Mouse (Mus musculus) forebrain, embryonic 14.5 days (tissue): Measurements from ENCODE around the gene Pex6. TPM values are rescaled to one million over a fixed set of nuclear protein-coding genes. Genes with fewer than 3 reads are reported as not detected.
"Not testable (repeated sequence)": the region's sequence is repeated elsewhere in the genome, so short reads cannot be mapped to it uniquely, and the experiment has no call there.

Experiments used
- ATAC-seq: fragments of 200-750 bp; cut with Nextera tagmentation; 2 replicates; pipeline ENCODE4 v1.8.0; 2017; ENCODE audit warnings: mild to moderate bottlenecking, moderate library complexity
- DNase-seq: peaks from one replicate; pipeline ENCODE4 v3.0.0-alpha.2; 2015; ENCODE audit warnings: low spot score
- H3K27ac ChIP-seq: fragments of 300-500 bp; sonication (generic); 2 replicates; pipeline ENCODE4 v1.5.1; 2014; ENCODE audit warnings: low read depth, mild to moderate bottlenecking, control low read depth, low read length, moderate library complexity
- H3K27me3 ChIP-seq: fragments of 300-500 bp; sonication (generic); replicated peaks from 2 replicates; pipeline ENCODE4 v1.6.1; 2014; ENCODE audit warnings: low read length, control low read depth, mixed read lengths; ENCODE audit not compliant: control insufficient read depth, insufficient read depth
- H3K36me3 ChIP-seq: fragments of 300-500 bp; sonication (generic); 2 replicates; pipeline ENCODE4 v1.6.1; 2014; ENCODE audit warnings: low read length, control low read depth; ENCODE audit not compliant: control insufficient read depth, insufficient read depth
- H3K4me1 ChIP-seq: fragments of 300-500 bp; sonication (generic); 2 replicates; pipeline ENCODE4 v1.6.1; 2014; ENCODE audit warnings: antibody characterized with exemption, low read length, control low read depth; ENCODE audit not compliant: control insufficient read depth, insufficient read depth
- H3K4me2 ChIP-seq: fragments of 300-500 bp; sonication (generic); 2 replicates; pipeline ENCODE4 v1.6.1; 2014; ENCODE audit warnings: mild to moderate bottlenecking, control low read depth, low read length
- H3K4me3 ChIP-seq: fragments of 300-500 bp; sonication (generic); 2 replicates; pipeline ENCODE4 v1.5.1; 2014; ENCODE audit warnings: low read depth, low read length, control low read depth
- H3K9ac ChIP-seq: fragments of 300-500 bp; sonication (generic); 2 replicates; pipeline ENCODE4 v1.6.1; 2014; ENCODE audit warnings: mild to moderate bottlenecking, low read length, control low read depth, moderate library complexity
- H3K9me3 ChIP-seq: fragments of 300-500 bp; sonication (generic); replicated peaks from 2 replicates; pipeline ENCODE4 v1.6.1; 2016; ENCODE audit warnings: low read length, control low read depth, mixed read lengths; ENCODE audit not compliant: control insufficient read depth
- WGBS: fragments of 180-500 bp; shearing (Covaris S2); extraction: QIAGEN DNeasy Blood & Tissue Kit; methylation state at CpG from one replicate; pipeline ENCODE4 v1.1.7; 2014; 5-methylcytosine and 5-hydroxymethylcytosine counted together
- polyA plus RNA-seq: library from polyadenylated mRNA; unstranded; fragments of >200 nt; fragmentation: Nextera tagmentation; extraction: Ambion mirVana; gene quantifications from 2 replicates; pipeline ENCODE4 v1.2.1, GENCODE M21; 2014

Pex6 gene
- polyA plus RNA-seq, 1 experiment from 2014 or later, result 17.6 TPM

GRCm38 (mm10) chr17:46751794-46752556, 40.7 kb downstream of the Pex6 start, which contains the start of gene Cnpy3:
TSS of gene Cnpy3 (minus strand) at chr17:46752214.
- Histone ChIP-seq H3K9ac (peak within 1 kb of the TSS; percentile 74), H3K4me1 (peaks cover 13% of the 10 kb centered on the region), H3K27ac (peak within 1 kb of the TSS; percentile 76), H3K27me3 (no peaks in the 10 kb centered on the region), H3K4me2 (peak within 1 kb of the TSS; percentile 79), H3K36me3 (0 out of 2 replicates have a peak, but pooled peaks cover 5% of the 10 kb centered on the region), H3K4me3 (peak within 1 kb of the TSS; percentile 77), H3K9me3 (no peaks in the 10 kb centered on the region)
- peak; percentile 100 for ATAC-seq
- peak; percentile 100 for DNase-seq
- under 1% methylated on average over 57 of the region's 58 CpGs for WGBS

GRCm38 (mm10) chr17:46758753-46759152, 47.5 kb downstream of the Pex6 start:
- DNase-seq, result no peak
- no peaks in the 10 kb centered on the region for H3K4me1 ChIP-seq
- no peaks in the 10 kb centered on the region for H3K9me3 ChIP-seq
- no peak overlapping the region for H3K4me2 ChIP-seq
- WGBS, result 88% methylated on average over 12 of the region's 12 CpGs
- H3K4me3 ChIP-seq, result no peak overlapping the region
- H3K27me3 ChIP-seq, result no peaks in the 10 kb centered on the region
- ATAC-seq, result no peak
- H3K9ac ChIP-seq, result no peak overlapping the region
- H3K36me3 ChIP-seq, result no peaks in the 10 kb centered on the region
- H3K27ac ChIP-seq, result no peak overlapping the region

GRCm38 (mm10) chr17:46763544-46763943, 52.3 kb downstream of the Pex6 start, which contains the start of gene Ptcra:
TSS of gene Ptcra (minus strand) at chr17:46763712.
- Histone ChIP-seq H3K4me3 (no peak within 1 kb of the TSS), H3K36me3 (no peaks in the 10 kb centered on the region), H3K4me2 (no peak within 1 kb of the TSS), H3K9ac (no peak within 1 kb of the TSS), H3K9me3 (no peaks in the 10 kb centered on the region), H3K27me3 (no peaks in the 10 kb centered on the region), H3K4me1 (no peaks in the 10 kb centered on the region), H3K27ac (no peak within 1 kb of the TSS)
- DNase-seq (no peak), ATAC-seq (no peak)
- WGBS, result 55% methylated on average over 2 of the region's 2 CpGs

GRCm38 (mm10) chr17:46764916-46765315, 53.7 kb downstream of the Pex6 start:
- H3K9ac ChIP-seq, DNase-seq, H3K4me2 ChIP-seq, H3K36me3 ChIP-seq, H3K9me3 ChIP-seq, H3K4me1 ChIP-seq, H3K27ac ChIP-seq, ATAC-seq, H3K27me3 ChIP-seq, H3K4me3 ChIP-seq: not testable (repeated sequence)
- WGBS, result 67% methylated on average over 8 of the region's 9 CpGs

GRCm38 (mm10) chr17:46767868-46768267, 56.6 kb downstream of the Pex6 start:
- no peak overlapping the region for H3K4me3 ChIP-seq
- DNase-seq (no peak), ATAC-seq (no peak)
- H3K9ac ChIP-seq, result no peak overlapping the region
- H3K27me3 ChIP-seq, result no peaks in the 10 kb centered on the region
- WGBS, result 60% methylated on average over 8 of the region's 8 CpGs
- H3K9me3 ChIP-seq, result no peaks in the 10 kb centered on the region
- H3K4me1 ChIP-seq, result peaks cover 3% of the 10 kb centered on the region; the same call in 1 of the 2 replicates
- H3K36me3 ChIP-seq, result no peaks in the 10 kb centered on the region
- H3K4me2 ChIP-seq, result no peak overlapping the region
- no peak overlapping the region for H3K27ac ChIP-seq

- Histone ChIP-seq H3K9me3 (no peaks in the 10 kb centered on the region), H3K9ac (no peak overlapping the region), H3K4me1 (peaks cover 14% of the 10 kb centered on the region), H3K27ac (no peak overlapping the region), H3K4me3 (no peak overlapping the region), H3K4me2 (no peak overlapping the region), H3K27me3 (no peaks in the 10 kb centered on the region), H3K36me3 (peaks cover 15% of the 10 kb centered on the region)
- DNase-seq (no peak), ATAC-seq (no peak)
- 90% methylated on average over 11 of the region's 11 CpGs for WGBS
Observed at GRCm38 (mm10) chr17:46770546-46770945, 59.3 kb downstream of the Pex6 start.

- Histone ChIP-seq H3K4me1 (peaks cover 14% of the 10 kb centered on the region), H3K27ac (no peak overlapping the region), H3K27me3 (no peaks in the 10 kb centered on the region), H3K4me3 (no peak overlapping the region), H3K4me2 (no peak overlapping the region), H3K9ac (no peak overlapping the region), H3K36me3 (peaks cover 20% of the 10 kb centered on the region), H3K9me3 (no peaks in the 10 kb centered on the region)
- ATAC-seq (no peak), DNase-seq (peak; percentile 17)
- WGBS, result 83% methylated on average over 4 of the region's 4 CpGs
Observed at GRCm38 (mm10) chr17:46771025-46771424, 59.8 kb downstream of the Pex6 start.

GRCm38 (mm10) chr17:46771616-46772015, 60.4 kb downstream of the Pex6 start:
- H3K27ac ChIP-seq, result peak overlapping the region; percentile 65; the same call in 1 of the 2 replicates
- H3K27me3 ChIP-seq, result no peaks in the 10 kb centered on the region
- H3K4me3 ChIP-seq, result peak overlapping the region; percentile 76
- 68% methylated on average over 17 of the region's 17 CpGs for WGBS
- peak overlapping the region; percentile 72 for H3K9ac ChIP-seq
- ATAC-seq (no peak), DNase-seq (no peak)
- H3K36me3 ChIP-seq, result peaks cover 26% of the 10 kb centered on the region
- H3K4me1 ChIP-seq, result peaks cover 14% of the 10 kb centered on the region
- H3K9me3 ChIP-seq, result no peaks in the 10 kb centered on the region
- H3K4me2 ChIP-seq, result peak overlapping the region; percentile 83

- Histone ChIP-seq H3K36me3 (peaks cover 29% of the 10 kb centered on the region), H3K4me2 (peak overlapping the region; percentile 83), H3K9ac (peak overlapping the region; percentile 72), H3K27me3 (no peaks in the 10 kb centered on the region), H3K4me3 (peak overlapping the region; percentile 76), H3K4me1 (peaks cover 14% of the 10 kb centered on the region), H3K27ac (peak overlapping the region; percentile 65; the same call in 1 of the 2 replicates), H3K9me3 (no peaks in the 10 kb centered on the region)
- ATAC-seq, result peak; percentile 45
- no peak for DNase-seq
- 9% methylated on average over 5 of the region's 5 CpGs for WGBS
Observed at GRCm38 (mm10) chr17:46772038-46772403, 60.8 kb downstream of the Pex6 start.
